Mouse (Mus musculus): ENCODE results near the gene Dna2. TPM values are rescaled to one million over a fixed set of nuclear protein-coding genes. Genes with fewer than 3 reads are reported as not detected.

Gene Dna2
- polyA plus RNA-seq (2014; fragmentation: Illumina TruSeq; extraction: RNeasy Lipid Tissue Mini Kit (QIAGEN cat#74804); ENCODE audit: insufficient read depth, low read depth, low replicate concordance): 1.9 TPM

DNA sequence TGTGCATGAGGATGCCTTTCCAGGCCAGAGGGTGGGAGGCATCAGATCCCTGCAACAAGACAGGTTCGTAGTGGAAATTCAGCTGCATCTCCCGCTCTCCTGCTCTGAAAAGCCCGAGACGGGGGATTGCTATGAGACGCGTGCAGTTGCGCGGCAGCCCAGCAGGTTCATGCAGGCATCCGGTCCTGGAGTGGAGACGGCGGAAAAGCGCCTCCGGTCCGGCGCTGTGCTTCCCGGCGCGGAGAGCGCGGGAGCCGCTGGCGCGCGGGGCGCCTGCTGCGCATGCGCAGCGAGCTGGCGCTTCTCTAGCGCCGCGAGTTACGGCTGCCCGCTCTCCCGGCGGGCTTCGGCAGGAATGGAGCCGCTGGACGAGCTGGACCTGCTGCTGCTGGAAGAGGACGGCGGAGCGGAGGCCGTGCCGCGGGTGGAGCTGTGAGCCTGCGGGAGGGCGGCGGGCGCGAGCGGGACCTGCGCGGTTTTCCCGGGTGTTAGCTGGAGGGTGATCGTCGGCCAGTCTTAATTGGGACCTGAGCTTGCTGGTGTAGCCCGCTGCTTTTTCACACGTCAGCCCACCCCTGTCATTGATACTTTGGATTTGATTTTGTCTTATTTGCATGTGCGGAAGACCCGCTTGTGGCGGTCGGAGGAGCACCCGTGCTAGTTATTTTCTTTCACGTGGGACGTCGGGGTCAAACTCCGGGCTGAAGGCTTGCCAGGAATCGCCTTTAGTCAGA lies at the start of gene Dna2:
TSS of gene Dna2 (plus strand) at position 289 of the 734 bp plus-strand sequence.

DNA sequence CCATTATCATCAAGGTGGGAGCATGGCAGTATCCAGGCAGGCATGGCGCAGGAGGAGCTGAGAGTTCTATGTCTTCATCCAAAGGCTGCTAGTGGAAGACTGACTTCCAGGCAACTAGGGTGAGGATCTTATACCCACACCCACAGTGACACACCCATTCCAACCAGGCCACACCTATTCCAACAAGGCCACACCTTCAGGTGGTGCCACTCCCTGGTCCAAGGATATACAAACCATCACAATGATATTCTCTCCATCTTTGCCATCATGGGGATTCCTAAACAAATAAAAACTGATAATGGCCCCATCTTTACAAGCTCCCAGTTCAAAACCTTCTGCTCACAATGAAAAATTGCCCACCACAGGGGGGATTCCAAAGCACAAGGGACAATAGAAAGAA lies 37.9 kb upstream of the Dna2 start, which contains the start of gene Tet1:
TSS of gene Tet1 (minus strand) at position 101 of the 400 bp plus-strand sequence.

DNA sequence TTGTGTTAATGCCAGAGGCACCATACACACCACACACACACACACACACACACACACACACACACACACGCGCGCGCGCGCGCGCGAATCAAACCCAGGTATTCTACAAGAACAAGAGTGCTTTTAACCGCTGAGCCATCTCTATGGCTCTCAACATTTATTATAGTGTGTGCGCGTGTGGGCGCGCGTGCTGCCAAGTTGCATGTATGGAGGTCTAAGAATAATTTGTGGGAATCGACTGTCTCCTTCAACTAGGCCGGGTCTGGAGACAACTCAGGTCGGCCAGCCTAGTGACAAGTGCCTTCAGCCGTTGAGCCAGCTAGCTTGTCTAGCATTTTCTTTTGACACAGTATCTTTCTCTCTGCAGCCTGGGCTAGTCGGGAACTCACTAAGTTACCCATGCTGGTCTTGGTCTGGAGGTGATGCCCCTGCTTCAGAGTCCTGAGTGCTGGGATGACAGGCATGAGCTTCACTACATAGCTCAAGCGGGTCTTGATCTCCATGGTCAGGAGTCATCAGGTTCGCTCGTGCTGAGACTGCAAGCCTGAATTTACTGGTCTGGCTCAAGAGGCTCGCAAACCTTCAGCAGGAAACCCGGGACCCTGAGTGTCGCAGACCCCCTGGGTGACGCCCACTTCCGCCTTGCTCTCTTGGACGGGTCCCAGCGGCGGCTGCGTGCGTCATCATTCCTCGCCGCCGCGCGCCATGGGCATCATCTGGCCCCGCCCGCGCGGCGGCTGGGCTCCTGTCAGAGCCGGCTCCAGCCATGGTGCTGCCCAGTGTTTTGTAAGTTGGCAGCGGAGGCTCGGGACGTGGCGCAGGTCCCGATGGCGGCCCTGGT lies 26.7 kb upstream of the Dna2 start, which contains the start of gene Slc25a16:
TSS of gene Slc25a16 (plus strand) at position 709 of the 841 bp plus-strand sequence.

DNA sequence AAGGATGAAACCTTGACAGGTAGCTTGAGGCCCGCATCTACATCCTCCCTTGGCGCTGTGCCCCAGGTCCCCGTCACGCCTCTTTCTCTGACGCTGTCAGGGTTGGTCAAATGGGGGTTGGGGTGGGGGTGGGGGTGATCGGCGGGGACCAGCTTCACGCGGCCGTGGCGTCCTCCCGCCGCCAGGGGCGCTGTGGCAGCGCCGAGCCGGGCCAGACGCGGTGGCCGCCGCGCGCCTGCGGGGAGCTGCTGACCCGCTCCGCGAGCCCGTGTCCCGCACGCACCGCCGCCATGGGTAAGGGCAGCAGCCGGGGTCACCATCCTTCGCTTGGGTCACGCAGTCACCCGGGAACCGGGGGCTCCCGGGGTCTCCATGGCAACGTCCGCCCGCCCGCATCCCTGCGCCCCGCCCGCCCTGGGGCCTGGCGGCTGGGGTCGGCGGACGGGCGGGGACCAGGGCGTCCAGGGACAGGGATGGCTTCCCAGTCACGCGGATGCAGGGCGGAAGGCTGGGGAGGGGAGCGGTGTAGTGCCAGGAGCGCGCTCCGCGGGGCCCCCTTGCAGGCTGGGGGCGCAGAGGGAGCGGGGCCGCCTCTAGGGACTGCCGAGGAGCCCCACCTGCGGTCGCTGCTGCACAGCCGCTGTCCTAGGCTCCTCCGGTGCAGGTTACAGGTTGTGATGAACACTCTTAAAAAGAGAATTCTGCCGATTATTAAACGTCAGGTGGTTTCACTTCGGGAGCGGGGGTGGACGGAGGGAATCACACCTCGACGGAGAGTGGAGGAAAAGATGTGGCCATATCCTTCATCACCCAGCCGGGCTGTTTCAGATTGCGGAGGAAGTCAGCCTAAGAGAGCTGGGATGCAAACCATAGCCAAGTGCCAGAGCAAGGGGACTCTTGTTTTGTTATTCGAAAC lies 33.5 kb downstream of the Dna2 start, which contains the start of gene Rufy2:
TSS of gene Rufy2 (plus strand) at position 185 of the 916 bp plus-strand sequence.

Other genes starting within 250 kb of the Dna2 start
- 3.1 TPM for gene Stox1, start 220.9 kb upstream of the Dna2 start, polyA plus RNA-seq (2014; fragmentation: Illumina TruSeq; extraction: RNeasy Lipid Tissue Mini Kit (QIAGEN cat#74804); ENCODE audit: insufficient read depth, low read depth, low replicate concordance)
- 14.0 TPM for gene Ccar1, start 154.7 kb upstream of the Dna2 start, polyA plus RNA-seq (2014; fragmentation: Illumina TruSeq; extraction: RNeasy Lipid Tissue Mini Kit (QIAGEN cat#74804); ENCODE audit: insufficient read depth, low read depth, low replicate concordance)
- gene Tet1, start 38.0 kb upstream of the Dna2 start, polyA plus RNA-seq (2014; fragmentation: Illumina TruSeq; extraction: RNeasy Lipid Tissue Mini Kit (QIAGEN cat#74804); ENCODE audit: insufficient read depth, low read depth, low replicate concordance): 0.30 TPM
- 11.1 TPM for gene Slc25a16, start 26.4 kb upstream of the Dna2 start, polyA plus RNA-seq (2014; fragmentation: Illumina TruSeq; extraction: RNeasy Lipid Tissue Mini Kit (QIAGEN cat#74804); ENCODE audit: insufficient read depth, low read depth, low replicate concordance)
- 3.8 TPM for gene Rufy2, start 33.2 kb downstream of the Dna2 start, polyA plus RNA-seq (2014; fragmentation: Illumina TruSeq; extraction: RNeasy Lipid Tissue Mini Kit (QIAGEN cat#74804); ENCODE audit: insufficient read depth, low read depth, low replicate concordance)
- 41.0 TPM for gene Hnrnph3, start 77.2 kb downstream of the Dna2 start, polyA plus RNA-seq (2014; fragmentation: Illumina TruSeq; extraction: RNeasy Lipid Tissue Mini Kit (QIAGEN cat#74804); ENCODE audit: insufficient read depth, low read depth, low replicate concordance)
- gene Pbld2, start 77.3 kb downstream of the Dna2 start, polyA plus RNA-seq (2014; fragmentation: Illumina TruSeq; extraction: RNeasy Lipid Tissue Mini Kit (QIAGEN cat#74804); ENCODE audit: insufficient read depth, low read depth, low replicate concordance): 1.7 TPM
- 3.7 TPM for gene Pbld1, start 113.1 kb downstream of the Dna2 start, polyA plus RNA-seq (2014; fragmentation: Illumina TruSeq; extraction: RNeasy Lipid Tissue Mini Kit (QIAGEN cat#74804); ENCODE audit: insufficient read depth, low read depth, low replicate concordance)
- gene Atoh7, start 152.6 kb downstream of the Dna2 start, polyA plus RNA-seq (2014; fragmentation: Illumina TruSeq; extraction: RNeasy Lipid Tissue Mini Kit (QIAGEN cat#74804); ENCODE audit: insufficient read depth, low read depth, low replicate concordance): not detected